Mouse (Mus musculus) right cerebral cortex, postnatal 36 days (tissue): Measurements from ENCODE around the gene Pfkfb4.

ENCODE experiments used
- DNase-seq, 2 experiments: peaks; one replicate each; pipeline ENCODE4 v3.0.0; 2022; ENCODE audit warnings: low spot score in 2 of 2, mixed read lengths in 1 of 2

Pfkfb4 gene

DNA sequence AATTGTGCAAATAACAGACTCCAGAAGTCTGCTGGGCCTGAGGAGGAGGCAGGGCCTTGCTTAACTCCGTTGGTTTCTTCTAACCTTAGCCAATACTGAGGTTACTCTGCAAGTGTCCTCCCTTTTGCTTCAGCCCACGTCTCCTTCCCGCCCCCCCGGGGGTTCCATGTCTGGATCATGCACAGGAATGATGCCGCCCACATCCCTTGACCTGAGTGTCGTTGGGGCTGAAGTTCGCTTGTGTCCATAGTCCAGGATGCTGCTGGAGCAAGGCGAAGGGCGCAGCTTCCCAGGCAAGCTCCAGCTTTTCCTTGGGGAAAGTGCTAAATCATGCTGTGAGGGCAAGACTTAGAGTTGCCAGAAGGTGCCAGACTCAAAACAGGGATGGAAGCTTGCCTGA lies 4.8 kb downstream of the Pfkfb4 start:
- no peak for DNase-seq

DNA sequence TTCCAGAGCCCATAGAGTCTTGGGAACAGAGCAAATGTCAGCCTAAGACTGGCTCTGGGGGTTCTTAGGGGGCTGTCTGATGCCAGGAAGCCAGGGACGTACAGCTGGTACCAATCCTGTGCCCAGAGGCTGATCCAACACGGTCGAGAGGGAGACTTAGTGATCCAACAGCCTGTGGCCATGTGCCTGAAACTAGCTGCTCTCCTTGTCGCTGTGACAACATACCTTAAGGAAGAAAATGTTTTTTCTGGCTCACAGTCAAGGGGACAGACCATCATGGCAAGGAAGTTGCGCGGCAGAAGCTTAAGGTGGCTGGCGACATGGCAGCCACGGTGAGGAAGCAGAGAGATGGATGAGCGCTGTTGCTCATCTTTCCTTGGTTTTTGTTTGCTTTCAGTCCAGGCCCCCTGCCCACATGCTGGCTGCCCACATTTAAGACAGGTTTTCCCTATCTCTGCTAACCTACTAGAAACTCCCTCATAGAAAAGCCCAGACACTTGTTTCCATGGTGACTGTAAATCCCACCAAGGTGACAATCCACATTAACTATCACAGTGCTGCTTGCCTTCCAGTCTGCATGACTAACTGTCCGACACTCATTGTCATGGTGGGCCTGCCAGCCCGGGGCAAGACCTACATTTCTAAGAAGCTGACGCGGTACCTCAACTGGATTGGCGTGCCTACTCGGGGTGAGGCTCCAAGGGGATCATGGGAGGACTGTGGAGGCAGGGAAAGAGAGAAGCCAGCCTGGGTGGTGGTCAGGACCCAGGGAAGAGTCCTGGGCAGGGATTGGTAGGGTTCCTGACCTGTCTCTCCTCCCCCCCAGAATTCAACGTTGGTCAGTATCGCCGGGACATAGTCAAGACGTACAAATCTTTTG lies 6.9 kb downstream of the Pfkfb4 start:
- DNase-seq = no peak

GRCm38 (mm10) chr9:108999167-108999526 lies 7.6 kb downstream of the Pfkfb4 start:
- DNase-seq = no peak

- peak; percentile 51 to 55 for DNase-seq
Observed at GRCm38 (mm10) chr9:109000726-109001125, 9.1 kb downstream of the Pfkfb4 start.

GRCm38 (mm10) chr9:109003201-109003600 lies 11.6 kb downstream of the Pfkfb4 start:
- no peak for DNase-seq

GRCm38 (mm10) chr9:109007025-109007780 lies 15.6 kb downstream of the Pfkfb4 start:
- no peak for DNase-seq

GRCm38 (mm10) chr9:109008081-109008480 lies 16.5 kb downstream of the Pfkfb4 start:
- no peak for DNase-seq

DNA sequence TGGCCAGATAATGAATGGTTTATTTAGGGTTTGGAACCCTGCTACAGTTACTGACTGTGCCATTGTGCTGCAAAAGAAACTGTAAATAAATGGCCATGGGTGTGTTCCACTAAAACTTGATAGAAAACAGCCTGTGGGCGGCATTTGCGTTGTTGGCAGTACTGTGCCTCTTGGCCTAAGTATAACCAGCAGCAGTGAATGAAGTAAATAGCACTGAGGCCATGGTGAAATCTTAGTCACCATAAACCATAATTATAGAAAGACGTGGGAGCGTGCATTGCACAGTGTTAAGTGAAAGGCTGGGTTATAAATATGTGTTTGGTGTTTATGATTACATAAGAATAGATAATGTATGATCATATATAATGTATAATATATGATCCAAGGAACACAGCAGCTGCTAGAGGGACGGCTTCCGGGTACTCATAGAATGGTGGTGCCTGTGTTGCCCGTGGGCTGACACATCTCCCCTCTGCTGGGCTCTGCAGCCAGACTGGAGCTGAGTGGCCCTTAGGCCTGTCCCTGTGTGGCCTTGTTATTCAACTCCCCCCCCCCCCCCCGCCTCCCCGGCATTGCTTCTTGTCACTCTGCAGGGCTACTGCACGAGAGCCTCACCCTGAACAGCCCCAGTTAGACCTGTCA lies 17.5 kb downstream of the Pfkfb4 start:
- DNase-seq = peak in 1 of 2 experiments; percentile 73

DNA sequence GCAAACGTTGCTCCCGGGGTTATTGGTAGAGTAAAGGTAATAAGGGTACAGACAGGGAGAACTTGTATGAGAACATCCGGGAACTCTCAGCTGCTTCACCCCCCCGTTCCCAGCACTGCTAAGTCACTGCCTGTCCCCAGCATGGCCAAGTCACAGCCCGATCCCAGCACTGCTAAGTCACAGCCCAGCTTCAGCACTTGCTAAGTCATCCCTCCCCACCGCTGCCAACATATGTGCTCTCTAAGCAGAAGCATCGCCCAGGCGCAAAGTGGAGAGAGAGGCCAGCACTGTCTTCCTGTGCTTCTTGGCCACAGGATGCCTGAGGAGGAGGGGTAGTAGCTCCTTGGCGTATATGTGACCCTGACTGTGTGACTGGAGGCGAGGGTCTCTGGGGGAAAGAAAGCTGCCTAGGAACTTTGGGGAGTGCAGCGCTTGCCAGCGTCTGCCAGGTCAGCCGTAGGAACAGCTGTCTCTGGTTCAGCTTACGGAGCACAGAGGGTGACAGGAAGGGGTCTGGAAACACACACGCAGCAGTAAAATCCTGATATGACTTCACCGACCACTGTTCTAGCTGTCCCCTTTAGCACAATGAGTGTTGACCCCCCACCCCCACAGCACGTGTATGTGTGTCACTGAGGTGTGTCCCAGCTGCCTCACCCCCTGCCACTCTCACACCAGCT lies 18.2 kb downstream of the Pfkfb4 start:
- DNase-seq = peak; percentile 42 to 57

- DNase-seq = no peak
Observed at GRCm38 (mm10) chr9:109010316-109010690, 18.7 kb downstream of the Pfkfb4 start.

DNA sequence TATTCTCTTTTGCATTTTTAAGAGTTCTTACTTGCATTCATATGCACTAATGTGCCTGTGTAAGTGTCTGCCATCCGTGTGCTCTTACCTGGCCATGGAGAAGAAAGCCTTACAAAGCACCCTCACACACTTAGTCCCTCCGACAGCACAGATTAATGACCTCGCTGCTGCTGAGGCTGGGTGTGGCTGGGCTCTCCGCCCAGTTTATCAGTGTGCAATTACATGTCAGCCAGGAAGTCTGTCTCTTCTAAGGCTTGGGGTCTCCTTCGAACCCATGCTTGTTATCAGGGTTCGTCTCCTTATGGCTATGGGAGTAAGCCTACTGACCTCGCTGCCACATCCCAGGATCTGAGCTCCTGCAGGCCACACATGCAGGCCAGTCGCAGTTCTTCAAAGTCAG lies 23.8 kb downstream of the Pfkfb4 start:
- peak in 1 of 2 experiments; percentile 0 for DNase-seq

- DNase-seq = peak in 1 of 2 experiments; percentile 0
Observed at GRCm38 (mm10) chr9:109016973-109017604, 25.5 kb downstream of the Pfkfb4 start.

DNA sequence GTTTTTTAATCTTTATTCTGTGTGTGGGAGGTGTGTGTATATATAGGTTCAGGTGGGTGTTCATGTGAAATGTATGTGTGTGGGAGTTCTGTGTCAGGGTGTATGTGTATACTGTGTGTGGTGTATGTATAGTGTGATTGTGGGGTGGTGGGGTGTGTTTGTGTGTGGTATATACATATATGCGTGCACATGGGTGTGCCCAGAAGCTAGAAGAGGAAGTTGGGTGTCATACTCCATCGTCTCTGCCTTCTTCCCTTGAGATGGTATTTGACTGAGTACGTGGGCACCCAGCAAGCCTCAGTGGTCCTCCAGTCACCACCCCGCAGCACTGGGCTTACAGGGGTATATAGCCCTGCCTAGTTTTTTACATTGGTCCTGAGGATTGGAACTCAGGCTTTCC lies 29.9 kb downstream of the Pfkfb4 start:
- no peak for DNase-seq

- peak; percentile 59 to 69 for DNase-seq
Observed at GRCm38 (mm10) chr9:109022866-109023685, 31.5 kb downstream of the Pfkfb4 start.

DNA sequence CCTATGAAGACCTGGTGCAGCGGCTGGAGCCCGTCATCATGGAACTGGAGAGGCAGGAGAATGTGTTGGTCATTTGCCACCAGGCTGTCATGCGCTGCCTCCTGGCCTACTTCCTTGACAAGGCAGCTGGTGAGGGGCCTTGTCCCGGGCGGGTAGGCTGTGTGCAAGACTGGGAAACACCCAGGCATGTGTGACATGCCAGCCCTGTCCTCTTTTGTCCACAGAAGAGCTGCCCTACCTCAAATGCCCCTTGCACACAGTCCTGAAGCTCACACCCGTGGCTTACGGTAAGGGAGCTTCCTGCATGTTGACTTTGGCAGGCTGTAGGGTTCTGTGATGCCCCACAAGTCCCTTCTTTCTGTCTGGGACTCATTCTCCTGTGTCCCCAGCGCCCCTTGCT lies 35.9 kb downstream of the Pfkfb4 start:
- DNase-seq = no peak

DNA sequence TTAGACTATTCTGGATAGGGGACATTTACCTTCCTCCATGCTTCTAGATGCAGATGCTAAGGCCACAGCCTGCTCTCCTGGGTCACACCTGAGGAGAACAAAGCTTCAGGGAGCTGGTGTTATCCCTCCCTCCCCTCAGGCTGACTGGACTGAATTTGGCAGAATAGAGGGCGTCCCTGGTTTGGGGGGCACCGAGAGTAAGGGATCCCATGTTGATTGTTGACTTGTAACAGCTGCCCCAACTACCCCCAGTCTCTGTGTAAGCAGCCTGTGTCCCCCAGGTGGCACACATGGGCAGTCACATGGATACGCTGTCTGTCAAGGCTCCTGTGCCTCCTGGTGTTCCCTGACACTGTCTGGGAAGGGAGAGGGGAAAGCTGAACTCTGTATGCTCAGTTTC lies 36.8 kb downstream of the Pfkfb4 start:
- no peak for DNase-seq

- no peak for DNase-seq
Observed at GRCm38 (mm10) chr9:109028919-109029318, 37.3 kb downstream of the Pfkfb4 start.

GRCm38 (mm10) chr9:109030312-109030711 lies 38.7 kb downstream of the Pfkfb4 start:
- DNase-seq = no peak

- DNase-seq = no peak
Observed at GRCm38 (mm10) chr9:109031001-109031400, 39.4 kb downstream of the Pfkfb4 start.

DNA sequence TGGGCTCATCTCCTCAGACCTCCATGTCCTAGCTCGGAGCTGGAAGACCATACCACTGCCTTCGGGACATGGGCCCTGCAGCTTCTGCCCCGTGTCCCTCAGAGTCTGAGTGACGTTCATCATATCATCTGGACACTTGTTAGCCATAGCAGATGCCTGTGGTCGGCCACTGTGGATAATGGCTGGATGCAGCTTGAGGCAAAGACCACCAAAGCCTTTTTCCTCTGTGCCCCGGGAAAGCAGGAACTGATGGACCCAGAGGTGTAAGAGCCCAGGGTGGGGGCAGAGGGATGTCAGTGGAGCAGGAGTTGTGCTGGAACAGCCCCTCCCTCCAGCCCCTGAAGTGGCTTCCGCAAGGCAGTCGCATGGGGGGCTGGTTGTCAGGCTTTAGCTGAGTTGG lies 40.1 kb downstream of the Pfkfb4 start:
- DNase-seq = no peak

DNA sequence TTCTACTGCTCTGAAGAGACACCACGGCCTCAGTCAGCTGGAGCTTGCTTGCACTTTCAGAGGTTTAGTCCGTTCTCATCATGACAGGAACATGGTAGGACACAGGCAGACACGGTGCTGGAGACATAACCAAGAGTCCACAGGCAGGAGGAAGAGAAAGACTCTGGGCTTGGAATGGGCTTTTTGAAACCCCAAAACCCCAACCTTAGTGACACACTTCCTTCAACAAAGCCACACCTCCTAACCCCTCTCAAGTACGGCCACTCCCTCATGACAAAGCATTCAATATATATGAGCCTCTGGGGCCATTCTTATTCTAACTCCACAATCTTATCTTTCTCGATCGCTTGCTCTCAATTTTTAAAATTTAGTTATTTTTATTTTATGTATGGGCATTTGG lies 40.9 kb downstream of the Pfkfb4 start:
- no peak for DNase-seq
